Mouse (Mus musculus): ENCODE results near the gene Olfr721-ps1. TPM values are rescaled to one million over a fixed set of nuclear protein-coding genes. Genes with fewer than 3 reads are reported as not detected.

Olfr721-ps1 gene
- not detected for polyA plus RNA-seq (2014; fragmentation: Illumina TruSeq; extraction: RNeasy Lipid Tissue Mini Kit (QIAGEN cat#74804); ENCODE audit: low read depth, low replicate concordance)

DNA sequence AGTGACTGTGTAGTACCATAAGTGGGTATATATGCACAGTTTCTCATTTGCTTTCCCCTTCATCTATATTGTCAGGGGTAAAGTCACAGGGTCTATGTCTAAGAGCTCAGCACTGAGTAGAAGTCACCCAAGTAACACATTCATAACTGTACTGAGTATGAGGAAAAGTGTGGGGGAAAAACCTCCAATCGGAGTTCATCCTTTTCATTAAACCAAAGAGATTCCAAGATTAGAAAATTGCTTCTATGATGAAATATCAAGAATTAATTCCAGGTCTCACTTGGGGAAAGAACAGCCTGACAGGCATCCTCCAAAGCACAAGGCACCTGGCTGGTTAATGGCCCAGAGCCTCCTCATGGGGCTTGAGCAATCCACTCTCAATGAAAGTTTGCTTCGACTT, at the start of gene Olfr721-ps1:
TSS of gene Olfr721-ps1 (plus strand) at position 301 of the 400 bp plus-strand sequence.

Other genes starting within 250 kb of the Olfr721-ps1 start
- gene Olfr720, start 214.5 kb upstream of the Olfr721-ps1 start, polyA plus RNA-seq (2014; fragmentation: Illumina TruSeq; extraction: RNeasy Lipid Tissue Mini Kit (QIAGEN cat#74804); ENCODE audit: low read depth, low replicate concordance) = not detected
- gene Olfr31, start 78.5 kb upstream of the Olfr721-ps1 start, polyA plus RNA-seq (2014; fragmentation: Illumina TruSeq; extraction: RNeasy Lipid Tissue Mini Kit (QIAGEN cat#74804); ENCODE audit: low read depth, low replicate concordance) = not detected
- gene Il3ra, start 55.0 kb upstream of the Olfr721-ps1 start, polyA plus RNA-seq (2014; fragmentation: Illumina TruSeq; extraction: RNeasy Lipid Tissue Mini Kit (QIAGEN cat#74804); ENCODE audit: low read depth, low replicate concordance) = not detected